Mouse (Mus musculus): ENCODE measurements around the gene Nt5c3. TPM values are rescaled to one million over a fixed set of nuclear protein-coding genes. Genes with fewer than 3 reads are reported as not detected.

Nt5c3 gene
- polyA plus RNA-seq, 1 experiment from 2014 or later = 98.1 TPM

GRCm38 (mm10) chr6:56860205-56860848 lies 63.4 kb downstream of the Nt5c3 start:
- no peak overlapping the region for H3K4me3 ChIP-seq (ENCODE audit: low read depth, low read length)
- H3K4me2 ChIP-seq (replicated peaks; ENCODE audit: low read depth, low read length) = no peak overlapping the region
- H3K9me3 ChIP-seq (ENCODE audit: control insufficient read depth, low read length) = no peaks in the 10 kb centered on the region
- WGBS = 94% methylated on average over 8 of the region's 8 CpGs
- ATAC-seq (ENCODE audit: low FRiP score) (no peak), DNase-seq (ENCODE audit: low spot score) (no peak)
- H3K27ac ChIP-seq (ENCODE audit: low read depth, low read length) = no peak overlapping the region
- no peak overlapping the region for H3K9ac ChIP-seq (ENCODE audit: low read depth, low read length)
- H3K27me3 ChIP-seq (ENCODE audit: control insufficient read depth, insufficient read depth, low read length) = no peaks in the 10 kb centered on the region
- H3K36me3 ChIP-seq (ENCODE audit: control insufficient read depth, insufficient read depth, low read length) = no peaks in the 10 kb centered on the region
- no peaks in the 10 kb centered on the region for H3K4me1 ChIP-seq (replicated peaks; ENCODE audit: control insufficient read depth, insufficient read depth, low read length)

- ATAC-seq (ENCODE audit: low FRiP score) (no peak), DNase-seq (ENCODE audit: low spot score) (no peak)
- H3K9ac ChIP-seq (ENCODE audit: low read depth, low read length) = no peak overlapping the region
- no peaks in the 10 kb centered on the region for H3K4me1 ChIP-seq (replicated peaks; ENCODE audit: control insufficient read depth, insufficient read depth, low read length)
- H3K36me3 ChIP-seq (ENCODE audit: control insufficient read depth, insufficient read depth, low read length) = no peaks in the 10 kb centered on the region
- no peaks in the 10 kb centered on the region for H3K27me3 ChIP-seq (ENCODE audit: control insufficient read depth, insufficient read depth, low read length)
- H3K27ac ChIP-seq (ENCODE audit: low read depth, low read length) = no peak overlapping the region
- H3K4me2 ChIP-seq (replicated peaks; ENCODE audit: low read depth, low read length) = no peak overlapping the region
- H3K4me3 ChIP-seq (ENCODE audit: low read depth, low read length) = no peak overlapping the region
- no peaks in the 10 kb centered on the region for H3K9me3 ChIP-seq (ENCODE audit: control insufficient read depth, low read length)
- 78% methylated on average over 5 of the region's 5 CpGs for WGBS
Observed at GRCm38 (mm10) chr6:56856748-56857147, 67.0 kb downstream of the Nt5c3 start.

- H3K27me3 ChIP-seq (ENCODE audit: control insufficient read depth, insufficient read depth, low read length) = no peaks in the 10 kb centered on the region
- 92% methylated on average over 8 of the region's 8 CpGs for WGBS
- H3K9ac ChIP-seq (ENCODE audit: low read depth, low read length) = no peak overlapping the region
- no peaks in the 10 kb centered on the region for H3K4me1 ChIP-seq (replicated peaks; ENCODE audit: control insufficient read depth, insufficient read depth, low read length)
- no peak for DNase-seq (ENCODE audit: low spot score)
- H3K9me3 ChIP-seq (ENCODE audit: control insufficient read depth, low read length) = no peaks in the 10 kb centered on the region
- no peak overlapping the region for H3K4me3 ChIP-seq (ENCODE audit: low read depth, low read length)
- H3K36me3 ChIP-seq (ENCODE audit: control insufficient read depth, insufficient read depth, low read length) = no peaks in the 10 kb centered on the region
- no peak overlapping the region for H3K27ac ChIP-seq (ENCODE audit: low read depth, low read length)
- ATAC-seq (ENCODE audit: low FRiP score) = no peak
- no peak overlapping the region for H3K4me2 ChIP-seq (replicated peaks; ENCODE audit: low read depth, low read length)
Observed at GRCm38 (mm10) chr6:56854803-56855202, 68.9 kb downstream of the Nt5c3 start.

DNA sequence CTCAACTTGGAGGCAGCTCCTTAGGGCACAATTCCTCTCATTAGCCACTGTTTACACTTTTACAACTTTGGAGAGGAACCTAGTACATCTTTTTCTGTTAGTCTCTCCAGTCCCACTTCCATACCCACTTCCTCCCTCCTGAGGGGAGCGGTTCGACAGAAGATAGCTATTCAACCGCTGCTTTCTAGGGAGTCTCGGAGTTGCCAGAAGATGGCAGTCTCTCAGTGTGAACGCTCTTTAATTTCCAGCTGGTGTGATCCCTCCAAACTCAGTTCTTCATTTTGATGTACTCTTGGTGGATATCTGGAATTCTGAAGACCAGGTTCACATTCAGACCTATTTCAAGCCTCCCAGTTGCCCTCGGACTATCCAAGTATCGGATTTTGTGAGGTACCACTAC lies 73.4 kb downstream of the Nt5c3 start:
- no peaks in the 10 kb centered on the region for H3K4me1 ChIP-seq (replicated peaks; ENCODE audit: control insufficient read depth, insufficient read depth, low read length)
- ATAC-seq (ENCODE audit: low FRiP score) (no peak), DNase-seq (ENCODE audit: low spot score) (peak; percentile 13)
- no peaks in the 10 kb centered on the region for H3K36me3 ChIP-seq (ENCODE audit: control insufficient read depth, insufficient read depth, low read length)
- H3K27ac ChIP-seq (ENCODE audit: low read depth, low read length) = no peak overlapping the region
- H3K4me3 ChIP-seq (ENCODE audit: low read depth, low read length) = no peak overlapping the region
- H3K27me3 ChIP-seq (ENCODE audit: control insufficient read depth, insufficient read depth, low read length) = no peaks in the 10 kb centered on the region
- H3K9me3 ChIP-seq (ENCODE audit: control insufficient read depth, low read length) = no peaks in the 10 kb centered on the region
- no peak overlapping the region for H3K4me2 ChIP-seq (replicated peaks; ENCODE audit: low read depth, low read length)
- no peak overlapping the region for H3K9ac ChIP-seq (ENCODE audit: low read depth, low read length)
- 82% methylated on average over 7 of the region's 7 CpGs for WGBS

GRCm38 (mm10) chr6:56848974-56849373 lies 74.8 kb downstream of the Nt5c3 start:
- Histone ChIP-seq H3K36me3 (ENCODE audit: control insufficient read depth, insufficient read depth, low read length) (no peaks in the 10 kb centered on the region), H3K27me3 (ENCODE audit: control insufficient read depth, insufficient read depth, low read length) (no peaks in the 10 kb centered on the region), H3K4me1 (replicated peaks; ENCODE audit: control insufficient read depth, insufficient read depth, low read length) (no peaks in the 10 kb centered on the region), H3K4me2 (replicated peaks; ENCODE audit: low read depth, low read length) (no peak overlapping the region), H3K4me3 (ENCODE audit: low read depth, low read length) (no peak overlapping the region), H3K9me3 (ENCODE audit: control insufficient read depth, low read length) (no peaks in the 10 kb centered on the region), H3K27ac (ENCODE audit: low read depth, low read length) (no peak overlapping the region), H3K9ac (ENCODE audit: low read depth, low read length) (no peak overlapping the region)
- DNase-seq (ENCODE audit: low spot score) (no peak), ATAC-seq (ENCODE audit: low FRiP score) (no peak)
- 93% methylated on average over 3 of the region's 3 CpGs for WGBS

DNA sequence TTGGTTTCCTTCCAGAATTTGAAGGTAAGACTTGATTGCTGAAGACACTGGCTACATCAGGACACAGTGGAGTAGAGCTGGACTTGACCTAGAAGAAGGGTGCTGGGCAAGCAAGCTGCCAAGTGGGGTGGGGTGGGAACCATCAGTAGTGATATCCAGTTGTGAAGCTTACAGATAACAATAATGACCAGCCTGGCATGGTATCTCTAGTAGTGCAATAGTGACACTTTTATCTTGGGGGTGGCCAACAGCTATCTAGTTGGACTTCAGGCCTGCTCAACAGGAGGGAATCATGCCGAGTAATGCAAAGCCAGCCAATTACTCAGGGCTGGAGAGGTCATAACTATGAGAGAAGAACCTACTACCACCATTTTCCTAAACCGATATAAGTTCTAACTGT lies 79.4 kb downstream of the Nt5c3 start:
- Histone ChIP-seq H3K9me3 (ENCODE audit: control insufficient read depth, low read length) (no peaks in the 10 kb centered on the region), H3K4me2 (replicated peaks; ENCODE audit: low read depth, low read length) (no peak overlapping the region), H3K36me3 (ENCODE audit: control insufficient read depth, insufficient read depth, low read length) (no peaks in the 10 kb centered on the region), H3K4me3 (ENCODE audit: low read depth, low read length) (no peak overlapping the region), H3K27ac (ENCODE audit: low read depth, low read length) (no peak overlapping the region), H3K4me1 (replicated peaks; ENCODE audit: control insufficient read depth, insufficient read depth, low read length) (no peaks in the 10 kb centered on the region), H3K9ac (ENCODE audit: low read depth, low read length) (no peak overlapping the region), H3K27me3 (ENCODE audit: control insufficient read depth, insufficient read depth, low read length) (no peaks in the 10 kb centered on the region)
- DNase-seq (ENCODE audit: low spot score) (no peak), ATAC-seq (ENCODE audit: low FRiP score) (no peak)
- 91% methylated on average over 2 of the region's 2 CpGs for WGBS

DNA sequence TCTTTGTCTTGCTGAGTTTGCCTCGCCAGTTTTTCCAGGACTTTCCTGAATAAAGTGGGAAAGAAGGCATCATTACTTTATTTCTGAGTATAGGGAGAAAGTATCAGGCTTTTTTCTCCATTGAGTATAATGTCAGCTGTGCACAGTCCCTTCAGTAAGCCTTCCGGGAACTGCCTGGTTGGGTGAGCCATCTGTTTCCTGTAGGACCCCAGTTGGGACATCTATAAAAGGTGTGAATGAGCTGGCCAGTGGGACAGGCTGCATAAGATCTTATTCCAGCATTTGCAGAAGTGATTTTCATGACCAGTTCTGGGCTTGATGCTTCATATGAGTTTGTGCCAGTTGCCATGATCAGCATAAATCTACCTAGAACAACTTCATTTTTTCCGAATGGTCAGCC lies 80.5 kb downstream of the Nt5c3 start:
- 88% methylated on average over 3 of the region's 3 CpGs for WGBS
- Histone ChIP-seq H3K27ac (ENCODE audit: low read depth, low read length) (no peak overlapping the region), H3K4me3 (ENCODE audit: low read depth, low read length) (no peak overlapping the region), H3K27me3 (ENCODE audit: control insufficient read depth, insufficient read depth, low read length) (no peaks in the 10 kb centered on the region), H3K4me2 (replicated peaks; ENCODE audit: low read depth, low read length) (no peak overlapping the region), H3K9me3 (ENCODE audit: control insufficient read depth, low read length) (no peaks in the 10 kb centered on the region), H3K9ac (ENCODE audit: low read depth, low read length) (no peak overlapping the region), H3K4me1 (replicated peaks; ENCODE audit: control insufficient read depth, insufficient read depth, low read length) (no peaks in the 10 kb centered on the region), H3K36me3 (ENCODE audit: control insufficient read depth, insufficient read depth, low read length) (no peaks in the 10 kb centered on the region)
- DNase-seq (ENCODE audit: low spot score) (no peak), ATAC-seq (ENCODE audit: low FRiP score) (no peak)

DNA sequence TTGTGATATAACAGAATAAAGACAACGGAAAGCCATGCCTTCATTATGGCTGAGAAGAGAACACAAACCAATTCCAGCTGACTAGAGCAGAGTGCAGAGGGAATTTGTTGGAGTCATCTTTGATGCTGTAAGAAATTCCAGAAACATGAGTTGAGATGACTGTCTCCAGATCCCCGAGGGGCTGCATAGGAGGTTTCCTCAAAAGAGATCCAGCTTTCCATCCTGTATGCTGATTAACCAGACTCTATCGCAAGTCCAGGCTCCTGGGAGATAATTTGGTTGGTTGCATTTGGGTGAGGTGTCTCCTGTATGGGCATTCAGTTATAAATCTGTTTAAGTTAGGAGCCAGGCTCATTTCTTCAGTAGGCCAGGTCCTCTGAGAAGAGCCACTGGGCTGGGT lies 86.1 kb downstream of the Nt5c3 start:
- H3K4me2 ChIP-seq (replicated peaks; ENCODE audit: low read depth, low read length) = no peak overlapping the region
- H3K4me1 ChIP-seq (replicated peaks; ENCODE audit: control insufficient read depth, insufficient read depth, low read length) = no peaks in the 10 kb centered on the region
- no peak for DNase-seq (ENCODE audit: low spot score)
- WGBS = 91% methylated on average over 3 of the region's 3 CpGs
- H3K4me3 ChIP-seq (ENCODE audit: low read depth, low read length) = no peak overlapping the region
- H3K9ac ChIP-seq (ENCODE audit: low read depth, low read length) = no peak overlapping the region
- H3K36me3 ChIP-seq (ENCODE audit: control insufficient read depth, insufficient read depth, low read length) = no peaks in the 10 kb centered on the region
- H3K9me3 ChIP-seq (ENCODE audit: control insufficient read depth, low read length) = no peaks in the 10 kb centered on the region
- no peak for ATAC-seq (ENCODE audit: low FRiP score)
- no peaks in the 10 kb centered on the region for H3K27me3 ChIP-seq (ENCODE audit: control insufficient read depth, insufficient read depth, low read length)
- no peak overlapping the region for H3K27ac ChIP-seq (ENCODE audit: low read depth, low read length)

DNA sequence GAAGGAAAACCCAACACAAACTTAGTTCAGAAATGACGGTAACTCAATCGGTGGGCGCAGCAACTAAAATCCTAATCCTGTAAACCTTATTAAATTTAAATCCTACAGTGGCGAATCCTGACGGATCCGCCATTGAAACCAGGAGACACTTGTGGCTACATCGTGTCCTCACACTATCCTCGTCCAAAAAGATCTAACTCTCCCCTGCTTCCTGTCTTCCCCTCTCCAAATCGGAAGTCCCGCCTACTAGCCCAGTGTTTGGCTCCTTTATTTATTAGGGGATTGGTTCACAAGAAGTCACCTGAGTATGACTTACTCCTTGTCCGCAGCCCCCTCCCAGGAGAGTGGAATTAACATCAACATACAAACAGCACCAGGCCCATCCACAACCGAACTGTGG lies 86.6 kb downstream of the Nt5c3 start:
- Histone ChIP-seq H3K27me3 (ENCODE audit: control insufficient read depth, insufficient read depth, low read length) (no peaks in the 10 kb centered on the region), H3K4me3 (ENCODE audit: low read depth, low read length) (no peak overlapping the region), H3K9me3 (ENCODE audit: control insufficient read depth, low read length) (no peaks in the 10 kb centered on the region), H3K4me1 (replicated peaks; ENCODE audit: control insufficient read depth, insufficient read depth, low read length) (no peaks in the 10 kb centered on the region), H3K36me3 (ENCODE audit: control insufficient read depth, insufficient read depth, low read length) (no peaks in the 10 kb centered on the region), H3K9ac (ENCODE audit: low read depth, low read length) (no peak overlapping the region), H3K4me2 (replicated peaks; ENCODE audit: low read depth, low read length) (no peak overlapping the region), H3K27ac (ENCODE audit: low read depth, low read length) (no peak overlapping the region)
- no peak for ATAC-seq (ENCODE audit: low FRiP score)
- 92% methylated on average over 12 of the region's 12 CpGs for WGBS
- DNase-seq (ENCODE audit: low spot score) = no peak
